Mouse (Mus musculus) brown adipose tissue, adult 24 weeks (tissue): ENCODE data around the gene Sall2. TPM values are rescaled to one million over a fixed set of nuclear protein-coding genes. Genes with fewer than 3 reads are reported as not detected.

ENCODE experiments used
- H3K27ac ChIP-seq: fragments of 200-500 bp; replicated peaks from 2 replicates; pipeline ENCODE4 v1.5.1; 2012; ENCODE audit warnings: low read depth, mild to moderate bottlenecking, low read length
- H3K4me1 ChIP-seq: fragments of 200-500 bp; 2 replicates; pipeline ENCODE4 v1.6.1; 2012; ENCODE audit warnings: low read length, mixed read lengths; ENCODE audit not compliant: control insufficient read depth, insufficient read depth, insufficient read length
- H3K4me3 ChIP-seq: fragments of 200-500 bp; 2 replicates; pipeline ENCODE4 v1.5.1; 2012; ENCODE audit warnings: low read depth, mild to moderate bottlenecking, low read length, moderate library complexity; ENCODE audit not compliant: insufficient read depth
- polyA plus RNA-seq: library from polyadenylated mRNA; stranded (reverse); fragments of >200 nt; gene quantifications from 2 replicates; pipeline ENCODE4 v1.2.4, GENCODE M21; 2012; ENCODE audit not compliant: missing spikeins, insufficient read depth, insufficient read length

Gene Sall2
- 0.52 and 0.92 TPM in 2 replicates for polyA plus RNA-seq

GRCm38 (mm10) chr14:52327910-52328812 is at the start of gene Sall2:
Sall2 (minus strand) TSS chr14:52328762.
- Histone ChIP-seq H3K27ac (no peak within 1 kb of the TSS), H3K4me1 (no peaks in the 10 kb centered on the region), H3K4me3 (peak within 1 kb of the TSS; percentile 42)

GRCm38 (mm10) chr14:52368741-52369140 is 40.2 kb upstream of the Sall2 start:
- Histone ChIP-seq H3K4me3 (no peak overlapping the region), H3K4me1 (no peaks in the 10 kb centered on the region), H3K27ac (no peak overlapping the region)

DNA sequence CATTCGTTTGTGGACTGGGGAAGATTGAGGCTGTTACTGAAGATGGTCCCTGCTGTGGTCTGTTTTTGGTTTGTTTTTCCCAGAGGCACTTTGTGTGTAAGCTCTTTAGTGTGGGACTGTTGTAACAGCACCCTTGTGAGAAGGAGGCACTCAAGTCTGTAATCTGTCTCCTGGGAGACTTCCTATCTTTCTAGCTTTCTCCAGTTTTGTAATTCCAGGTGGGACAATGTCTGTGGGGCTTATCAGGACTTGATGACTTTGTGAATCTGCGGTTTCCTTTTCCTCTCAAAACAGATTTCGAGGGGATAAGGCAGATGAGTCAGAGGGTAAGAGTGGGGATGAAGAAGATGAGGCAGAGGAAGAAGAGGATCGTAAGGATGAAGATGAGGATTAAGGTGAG is 27.7 kb upstream of the Sall2 start, which contains the start of gene Olfr1513:
Gene Olfr1513, minus strand, starts transcription at position 101 of the 400 bp plus-strand sequence.
- H3K4me1 ChIP-seq: no peaks in the 10 kb centered on the region
- H3K4me3 ChIP-seq: no peak within 1 kb of the TSS
- no peak within 1 kb of the TSS for H3K27ac ChIP-seq

DNA sequence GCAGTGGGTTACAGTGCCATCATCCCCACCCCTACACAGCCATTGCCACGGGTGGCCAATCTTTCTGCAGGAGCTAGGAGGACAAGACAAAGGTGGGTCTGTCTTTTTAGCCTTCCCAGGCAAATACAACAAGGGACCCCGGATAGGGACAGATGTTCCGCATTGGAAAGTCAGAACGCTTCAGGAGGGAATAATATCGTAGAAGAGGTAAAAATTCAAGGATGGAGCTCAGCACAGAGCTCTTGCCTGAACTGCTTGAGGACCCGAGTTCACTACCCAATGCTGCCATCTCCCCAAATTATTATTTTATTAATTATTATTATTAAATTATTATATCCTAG is 10.9 kb upstream of the Sall2 start:
- H3K4me3 ChIP-seq: no peak overlapping the region
- no peaks in the 10 kb centered on the region for H3K4me1 ChIP-seq
- no peak overlapping the region for H3K27ac ChIP-seq

DNA sequence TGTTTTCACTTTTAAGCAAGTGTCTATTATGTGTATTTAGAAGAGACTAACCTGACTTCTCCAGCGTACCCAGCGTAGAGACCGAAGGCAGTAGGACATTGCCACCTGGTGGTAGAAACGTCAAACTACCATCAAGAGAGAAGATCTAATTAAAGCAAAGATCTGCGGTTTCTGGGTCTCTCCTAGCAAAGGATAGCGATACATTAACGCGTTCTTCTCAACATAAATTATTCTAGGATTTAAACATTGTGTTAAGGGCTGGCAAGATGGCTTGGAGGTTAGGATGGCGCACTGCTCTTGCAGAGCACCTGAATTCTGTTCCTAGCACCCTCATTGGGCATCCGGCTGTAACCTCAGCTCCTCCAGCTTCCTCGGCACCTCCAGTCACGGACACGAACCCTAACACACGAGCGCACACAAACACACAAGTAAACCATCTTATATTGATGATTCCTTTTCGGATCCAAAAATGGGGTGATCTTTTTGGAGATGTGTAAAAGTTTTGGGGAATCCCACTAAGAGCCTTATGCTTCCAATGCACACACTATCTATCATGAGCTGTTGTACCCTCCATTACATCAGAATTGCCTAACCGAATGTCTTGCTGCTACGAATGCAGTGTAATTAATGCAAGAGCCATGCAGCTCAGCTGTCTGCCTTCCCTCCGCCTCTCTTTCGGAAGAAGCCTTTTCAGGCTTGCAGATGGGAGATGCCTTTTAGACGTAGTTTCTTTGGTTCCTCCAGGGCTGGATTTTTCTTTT is 10.4 kb upstream of the Sall2 start:
- no peak overlapping the region for H3K4me3 ChIP-seq
- H3K27ac ChIP-seq: no peak overlapping the region
- no peaks in the 10 kb centered on the region for H3K4me1 ChIP-seq

DNA sequence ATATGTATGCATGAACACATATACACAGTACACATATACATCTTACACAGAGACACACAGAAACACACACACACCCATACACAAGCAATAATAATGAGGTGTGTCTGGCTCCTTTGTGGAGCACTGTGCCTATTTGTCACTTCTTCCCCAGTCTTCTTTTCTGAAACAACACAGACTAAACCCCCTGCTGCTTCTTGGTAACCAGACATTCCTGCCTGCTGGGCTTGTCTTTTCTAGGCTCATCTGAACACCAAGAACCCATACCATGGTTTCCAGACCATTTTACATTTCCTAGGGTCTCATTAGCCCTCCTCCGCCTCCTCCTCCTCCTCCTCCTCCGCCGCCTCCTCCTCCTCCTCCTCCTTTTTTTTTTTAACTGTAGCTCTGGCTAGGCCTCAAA is 3.6 kb upstream of the Sall2 start:
- H3K4me1 ChIP-seq: no peaks in the 10 kb centered on the region
- no peak overlapping the region for H3K4me3 ChIP-seq
- H3K27ac ChIP-seq: no peak overlapping the region

DNA sequence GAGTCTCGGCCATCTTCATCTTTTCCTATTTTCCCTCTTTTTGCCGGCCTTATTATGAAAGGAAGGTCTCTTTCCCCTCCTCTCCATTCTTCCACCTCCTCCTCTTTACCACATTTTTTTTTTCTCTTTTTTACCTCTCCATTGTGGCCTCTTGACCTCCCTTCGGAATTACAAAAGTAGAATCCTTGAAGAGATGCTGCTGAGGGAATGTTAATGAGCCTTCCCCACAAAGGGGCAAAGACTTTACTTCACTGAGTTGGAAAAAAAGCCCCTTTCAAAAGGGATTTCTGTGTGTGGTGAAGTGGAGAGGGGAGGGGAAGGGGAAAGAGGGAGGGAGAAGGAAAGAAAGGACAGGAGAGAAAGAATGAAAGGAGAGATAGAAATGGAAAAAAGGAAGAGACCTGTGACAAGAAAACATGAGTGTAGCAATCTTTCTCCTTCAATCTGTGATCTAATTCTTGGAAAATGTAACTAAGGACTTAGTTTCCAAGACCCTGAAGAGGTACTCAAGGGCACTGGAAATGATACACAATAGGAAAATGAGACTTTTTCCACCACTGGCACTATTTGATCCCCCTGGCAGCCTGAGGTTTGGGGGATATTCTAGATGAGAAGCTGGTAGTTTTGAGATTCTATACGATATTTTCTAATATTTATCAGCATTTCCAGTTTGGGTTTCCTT is 2.6 kb upstream of the Sall2 start:
- no peak overlapping the region for H3K4me3 ChIP-seq
- no peaks in the 10 kb centered on the region for H3K4me1 ChIP-seq
- no peak overlapping the region for H3K27ac ChIP-seq

- Histone ChIP-seq H3K4me3 (peak overlapping the region; percentile 42), H3K4me1 (no peaks in the 10 kb centered on the region), H3K27ac (no peak overlapping the region)
These were observed 1.1 kb downstream of the Sall2 start for GRCm38 (mm10) chr14:52327375-52327901.

GRCm38 (mm10) chr14:52325890-52326289 is 2.7 kb downstream of the Sall2 start:
- no peaks in the 10 kb centered on the region for H3K4me1 ChIP-seq
- H3K4me3 ChIP-seq: no peak overlapping the region
- H3K27ac ChIP-seq: no peak overlapping the region

DNA sequence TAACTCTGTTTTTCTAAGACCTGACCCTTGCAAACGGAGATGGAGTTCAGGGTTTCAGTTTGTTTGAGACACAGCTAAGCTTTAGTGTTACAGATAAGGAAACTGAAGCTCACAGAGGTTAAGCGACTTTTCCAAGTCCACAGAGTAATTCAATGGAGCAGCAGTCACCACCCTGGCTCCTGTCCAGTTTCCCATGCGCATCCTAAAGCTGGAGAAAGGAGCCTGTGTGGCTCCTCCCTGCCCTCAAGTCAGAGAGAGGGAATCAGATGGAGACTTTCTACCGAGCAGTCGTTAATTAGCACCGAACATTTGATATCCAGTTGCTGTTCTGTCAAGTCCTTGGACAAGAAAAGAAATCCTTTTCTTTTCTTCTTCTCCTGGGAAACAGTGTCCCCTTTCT is 9.2 kb downstream of the Sall2 start:
- Histone ChIP-seq H3K4me3 (no peak overlapping the region), H3K27ac (no peak overlapping the region), H3K4me1 (no peaks in the 10 kb centered on the region)

DNA sequence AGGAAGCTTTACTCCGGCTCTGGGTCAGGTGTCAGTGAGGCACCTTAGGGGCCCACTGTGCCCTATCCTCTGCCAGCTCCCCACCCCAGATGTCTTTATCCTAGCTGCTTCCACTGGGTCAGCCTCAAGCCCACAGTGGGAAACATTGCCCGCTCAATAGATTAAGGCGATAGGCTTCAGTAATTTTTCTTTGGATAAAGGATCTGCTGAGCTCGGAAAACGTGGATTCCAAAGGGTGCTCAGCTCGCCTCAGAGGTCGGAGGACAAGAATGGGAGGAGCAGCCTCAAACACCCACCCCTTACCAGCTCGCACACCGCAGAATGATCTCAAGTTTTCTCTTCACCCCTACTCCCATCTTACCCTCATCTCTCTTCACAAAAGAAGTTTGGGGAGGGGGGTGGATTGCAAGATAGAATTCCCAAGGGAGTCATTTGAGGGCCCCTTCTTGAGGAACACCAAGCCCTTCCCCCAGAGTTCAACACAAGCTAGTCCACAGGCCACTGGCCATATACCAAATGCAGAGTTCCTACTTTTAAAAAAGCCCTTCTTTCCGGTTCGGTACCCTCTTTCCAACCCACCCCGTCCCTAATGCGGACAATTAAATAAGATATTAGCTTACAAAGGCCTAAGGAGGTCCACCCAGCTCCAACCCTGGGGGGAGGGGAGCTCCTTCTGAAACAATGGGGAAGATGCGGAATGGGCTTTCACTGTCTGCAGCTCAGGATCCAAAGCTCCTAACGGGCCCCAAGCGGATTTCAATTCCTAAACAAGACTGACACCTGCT is 11.9 kb downstream of the Sall2 start:
- H3K27ac ChIP-seq: no peak overlapping the region

DNA sequence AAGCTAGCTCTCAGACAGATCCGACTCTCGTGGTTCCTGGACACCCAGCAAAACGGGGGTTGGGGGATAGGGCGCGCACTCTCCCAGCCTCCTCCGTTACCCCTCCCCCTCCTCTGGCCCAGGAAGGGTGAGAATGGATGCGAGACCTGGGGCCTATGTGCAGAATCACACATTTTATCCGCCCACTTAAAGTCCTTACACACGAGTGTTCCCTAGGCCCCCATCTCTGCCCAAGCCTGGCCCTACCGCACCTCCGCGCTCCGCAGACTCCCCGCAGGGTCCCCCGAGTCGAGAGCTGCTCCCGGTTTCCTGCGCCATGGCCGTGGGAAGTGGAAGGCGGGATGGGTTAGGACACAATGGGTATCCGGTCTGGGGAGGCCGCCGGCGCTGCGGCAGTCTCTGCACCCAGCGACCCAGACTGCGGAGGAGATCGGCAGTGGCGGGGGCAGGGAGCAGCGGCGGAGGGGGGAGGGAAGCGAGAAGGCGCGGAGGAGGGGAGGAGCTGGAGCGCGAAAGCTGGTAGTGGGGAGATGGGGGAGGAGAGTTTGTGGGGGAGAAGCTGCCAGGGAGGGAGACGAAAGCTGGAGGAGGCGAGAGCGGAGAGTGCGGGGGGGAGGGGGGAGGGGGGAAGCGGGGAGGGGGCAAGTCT is 12.6 kb downstream of the Sall2 start:
- Histone ChIP-seq H3K27ac (0 out of 2 replicates have a peak overlapping the region, but pooled peaks have one; percentile 6), H3K4me1 (no peaks in the 10 kb centered on the region), H3K4me3 (peak overlapping the region; percentile 86)

More for the DNA sequence above, 11.9 kb downstream of the Sall2 start:
- peak overlapping the region; percentile 86 for H3K4me3 ChIP-seq
- H3K4me1 ChIP-seq: no peaks in the 10 kb centered on the region

DNA sequence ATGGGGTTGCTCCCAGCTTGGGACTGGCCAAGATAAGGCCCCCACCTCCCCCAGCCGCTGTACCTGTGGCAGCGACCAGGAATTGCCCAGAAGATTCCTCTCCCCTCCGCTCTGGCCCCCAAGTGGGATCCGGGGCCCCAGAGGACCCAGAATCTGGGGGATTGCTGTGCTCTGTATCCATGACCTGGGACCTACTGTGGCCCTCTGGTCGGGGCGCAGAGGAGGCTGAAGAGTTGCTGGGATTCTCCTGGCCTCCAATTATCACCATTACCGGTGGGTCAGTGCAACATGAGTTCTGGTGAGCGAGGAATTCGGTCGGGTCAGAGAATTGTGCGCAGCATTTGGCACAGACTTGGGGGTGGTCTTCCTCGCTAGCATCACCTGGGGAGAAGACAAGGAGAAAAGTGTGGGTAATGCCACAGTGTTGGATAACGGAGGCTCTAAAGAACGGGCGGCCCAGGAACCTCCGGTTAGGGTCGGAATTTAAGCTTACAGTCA is 13.2 kb downstream of the Sall2 start:
- Histone ChIP-seq H3K4me3 (peak overlapping the region; percentile 86), H3K27ac (no peak overlapping the region), H3K4me1 (no peaks in the 10 kb centered on the region)

- 0 out of 2 replicates have a peak overlapping the region, but pooled peaks have one; percentile 15 for H3K4me3 ChIP-seq
- H3K4me1 ChIP-seq: no peaks in the 10 kb centered on the region
- no peak overlapping the region for H3K27ac ChIP-seq
These were observed 13.8 kb downstream of the Sall2 start for GRCm38 (mm10) chr14:52314808-52315150.
